Mouse (Mus musculus) liver, embryonic 14.5 days (tissue): ENCODE measurements around the gene Mccc1. TPM values are rescaled to one million over a fixed set of nuclear protein-coding genes. Genes with fewer than 3 reads are reported as not detected.

ENCODE experiments used
- ATAC-seq: fragments of 200-750 bp; cut with Nextera tagmentation; 2 replicates; pipeline ENCODE4 v1.8.0; 2017; ENCODE audit warnings: moderate number of reproducible peaks, mild to moderate bottlenecking, moderate library complexity; ENCODE audit not compliant: insufficient read depth
- DNase-seq, 3 experiments: peaks; one replicate each; pipeline ENCODE4 v3.0.0-alpha.2; 2012 to 2013; ENCODE audit warnings: low read depth in 3 of 3, low spot score in 3 of 3
- H3K27ac ChIP-seq: fragments of 300-500 bp; sonication (generic); 2 replicates; pipeline ENCODE4 v1.5.1; 2014; ENCODE audit warnings: moderate library complexity, mild to moderate bottlenecking, control low read depth, inconsistent platforms
- H3K27me3 ChIP-seq: fragments of 300-500 bp; sonication (generic); 2 replicates; pipeline ENCODE4 v1.6.1; 2014; ENCODE audit warnings: mild to moderate bottlenecking, low read length, moderate library complexity; ENCODE audit not compliant: control insufficient read depth, insufficient read depth
- H3K36me3 ChIP-seq: fragments of 300-500 bp; sonication (generic); replicated peaks from 2 replicates; pipeline ENCODE4 v1.6.1; 2014; ENCODE audit warnings: low read depth; ENCODE audit not compliant: control insufficient read depth, insufficient read depth
- H3K4me1 ChIP-seq, 2 experiments: fragments of 200-500 bp in 1 of 2; fragments of 300-500 bp in 1 of 2; sonication (generic) in 1 of 2; replicated peaks; 2 replicates each; pipeline ENCODE4 v1.6.1; 2012 to 2014; ENCODE audit warnings: antibody characterized with exemption in 1 of 2, inconsistent platforms in 1 of 2, low read length in 1 of 2; ENCODE audit not compliant: control insufficient read depth in 2 of 2, insufficient read depth in 2 of 2
- H3K4me2 ChIP-seq: fragments of 300-500 bp; sonication (generic); 2 replicates; pipeline ENCODE4 v1.6.1; 2014; ENCODE audit warnings: low read depth, mild to moderate bottlenecking, control low read depth, moderate library complexity
- H3K4me3 ChIP-seq, 2 experiments: fragments of 200-500 bp in 1 of 2; fragments of 300-500 bp in 1 of 2; sonication (generic) in 1 of 2; 2 replicates each; pipeline ENCODE4 v1.5.1; 2012 to 2014; ENCODE audit warnings: low read depth in 2 of 2, low read length in 2 of 2, mild to moderate bottlenecking in 2 of 2, control low read depth in 1 of 2, inconsistent platforms in 1 of 2, moderate library complexity in 1 of 2; ENCODE audit not compliant: insufficient read depth in 1 of 2
- H3K9ac ChIP-seq: fragments of 300-500 bp; sonication (generic); replicated peaks from 2 replicates; pipeline ENCODE4 v1.6.1; 2014; ENCODE audit warnings: mild to moderate bottlenecking, control low read depth, moderate library complexity
- H3K9me3 ChIP-seq: fragments of 300-500 bp; sonication (generic); 2 replicates; pipeline ENCODE4 v1.6.1; 2016; ENCODE audit warnings: low read length, mixed read lengths; ENCODE audit not compliant: control insufficient read depth
- CTCF ChIP-seq: IDR thresholded peaks from 2 replicates; pipeline ENCODE4 v1.5.1; 2016; ENCODE audit warnings: antibody characterized with exemption, low read depth, control low read depth
- EP300 ChIP-seq: IDR thresholded peaks from 2 replicates; pipeline ENCODE4 v1.6.1; 2016; ENCODE audit warnings: antibody characterized with exemption, low read depth
- WGBS: fragments of 180-500 bp; shearing (Covaris S2); extraction: QIAGEN DNeasy Blood & Tissue Kit; methylation state at CpG from one replicate; pipeline ENCODE4 v1.1.7; 2014; ENCODE audit not compliant: insufficient replicate concordance; 5-methylcytosine and 5-hydroxymethylcytosine counted together
- polyA plus RNA-seq, 2 experiments: library from polyadenylated mRNA; depleted of rRNA in 1 of 2; stranded (reverse) in 1 of 2; unstranded in 1 of 2; fragments of >200 nt; fragmentation: Nextera tagmentation in 1 of 2; extraction: Ambion mirVana in 1 of 2; gene quantifications; 2 replicates each; pipeline versions ENCODE4 v1.2.1 to v1.2.3; 2012 to 2014

Mccc1 gene
- polyA plus RNA-seq, 2 experiments = 7.4 to 10.8 TPM

DNA sequence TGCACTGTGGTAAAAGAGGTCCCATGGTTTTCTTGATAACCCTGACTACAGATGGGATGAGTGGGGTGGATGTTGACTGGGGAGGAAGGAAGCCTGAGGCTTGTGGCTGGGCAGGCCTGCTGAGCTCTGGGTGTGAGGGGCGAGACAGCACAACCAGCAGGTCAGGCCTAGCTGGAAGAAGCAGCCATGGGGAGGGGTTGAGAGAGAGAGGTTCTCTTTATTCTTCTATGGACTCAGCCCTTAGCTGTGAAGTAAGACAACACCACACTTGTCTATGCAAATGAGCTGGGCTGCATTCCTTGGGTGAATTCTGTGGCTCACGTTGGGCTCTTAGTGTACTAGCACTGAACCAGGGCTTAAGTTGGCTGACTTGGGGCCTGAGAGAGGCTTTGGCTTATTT is 60.4 kb downstream of the Mccc1 start:
- whole genome bisulfite sequencing = 46% methylated on average over 2 of the region's 2 CpGs
- DNase-seq (no peak), ATAC-seq (peak; percentile 33; the same call in 1 of the 2 replicates)
- no peak overlapping the region for H3K4me3 ChIP-seq
- no peaks in the 10 kb centered on the region for H3K27me3 ChIP-seq
- no peaks in the 10 kb centered on the region for H3K9me3 ChIP-seq
- no peak for TF ChIP-seq CTCF
- TF ChIP-seq EP300 = no peak
- no peaks in the 10 kb centered on the region for H3K4me1 ChIP-seq
- no peaks in the 10 kb centered on the region; the same call in none of the 2 replicates for H3K36me3 ChIP-seq
- H3K27ac ChIP-seq = no peak overlapping the region
- H3K4me2 ChIP-seq = no peak overlapping the region
- no peak overlapping the region for H3K9ac ChIP-seq

DNA sequence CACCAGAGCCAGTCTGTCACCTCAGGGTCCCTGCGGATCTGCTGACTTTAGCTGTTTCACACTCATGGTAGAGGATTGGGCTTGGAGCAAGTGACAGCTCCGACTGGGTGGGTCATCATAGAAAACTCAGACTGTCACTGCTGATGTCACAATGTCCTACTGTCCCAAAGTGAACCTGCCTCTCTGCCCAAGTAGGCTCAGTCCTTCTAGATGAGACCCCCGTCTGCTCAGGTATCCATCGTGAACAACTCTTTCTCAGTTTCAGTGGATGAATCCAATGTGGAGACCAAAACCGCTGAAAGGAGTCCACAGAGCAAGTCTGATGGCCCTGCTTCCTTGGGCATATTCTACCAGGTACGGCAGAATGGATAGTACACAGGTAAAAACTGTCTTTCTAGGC is 63.1 kb downstream of the Mccc1 start, which contains the start of gene Dcun1d1:
Gene Dcun1d1, minus strand, starts transcription at position 101 of the 400 bp plus-strand sequence.
- 82% methylated on average over 6 of the region's 6 CpGs for WGBS
- H3K9me3 ChIP-seq = no peaks in the 10 kb centered on the region
- no peaks in the 10 kb centered on the region; the same call in none of the 2 replicates for H3K36me3 ChIP-seq
- H3K9ac ChIP-seq = no peak within 1 kb of the TSS
- no peak within 1 kb of the TSS for H3K27ac ChIP-seq
- ATAC-seq (no peak), DNase-seq (no peak)
- H3K27me3 ChIP-seq = no peaks in the 10 kb centered on the region
- no peak for TF ChIP-seq EP300
- TF ChIP-seq CTCF = no peak
- peaks cover 8 to 9% of the 10 kb centered on the region in 2 experiments for H3K4me1 ChIP-seq
- no peak within 1 kb of the TSS for H3K4me3 ChIP-seq
- H3K4me2 ChIP-seq = no peak within 1 kb of the TSS

DNA sequence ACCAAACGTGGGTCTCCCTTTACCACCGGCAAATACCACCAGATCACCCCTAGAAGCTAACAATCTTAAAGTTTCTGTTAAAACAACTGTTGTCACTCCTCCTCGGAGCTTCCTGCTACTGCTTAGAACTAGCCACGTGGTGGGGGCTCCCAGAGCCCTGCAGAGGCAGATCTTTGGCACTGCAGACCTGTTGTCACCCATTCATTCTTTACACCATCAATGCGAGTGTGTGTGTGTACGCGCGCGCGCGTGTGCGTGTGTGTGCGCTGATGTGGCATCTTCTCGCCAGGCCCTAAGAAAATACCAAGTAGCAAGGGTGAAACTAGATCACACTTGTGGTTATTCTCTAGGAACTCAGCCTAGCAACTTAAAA is 67.1 kb downstream of the Mccc1 start:
- Histone ChIP-seq H3K36me3 (no peaks in the 10 kb centered on the region; the same call in none of the 2 replicates), H3K4me3 (peak overlapping the region; percentile 84 to 93), H3K4me1 (peaks cover 20 to 21% of the 10 kb centered on the region in 2 experiments), H3K27ac (peak overlapping the region; percentile 90), H3K9me3 (no peaks in the 10 kb centered on the region), H3K9ac (peak overlapping the region; percentile 99), H3K27me3 (no peaks in the 10 kb centered on the region), H3K4me2 (peak overlapping the region; percentile 97)
- DNase-seq (peak in 1 of 3 experiments; percentile 44), ATAC-seq (peak; percentile 13; the same call in 1 of the 2 replicates)
- TF ChIP-seq EP300 (no peak), CTCF (no peak)
- WGBS = under 1% methylated on average over 14 of the region's 14 CpGs

DNA sequence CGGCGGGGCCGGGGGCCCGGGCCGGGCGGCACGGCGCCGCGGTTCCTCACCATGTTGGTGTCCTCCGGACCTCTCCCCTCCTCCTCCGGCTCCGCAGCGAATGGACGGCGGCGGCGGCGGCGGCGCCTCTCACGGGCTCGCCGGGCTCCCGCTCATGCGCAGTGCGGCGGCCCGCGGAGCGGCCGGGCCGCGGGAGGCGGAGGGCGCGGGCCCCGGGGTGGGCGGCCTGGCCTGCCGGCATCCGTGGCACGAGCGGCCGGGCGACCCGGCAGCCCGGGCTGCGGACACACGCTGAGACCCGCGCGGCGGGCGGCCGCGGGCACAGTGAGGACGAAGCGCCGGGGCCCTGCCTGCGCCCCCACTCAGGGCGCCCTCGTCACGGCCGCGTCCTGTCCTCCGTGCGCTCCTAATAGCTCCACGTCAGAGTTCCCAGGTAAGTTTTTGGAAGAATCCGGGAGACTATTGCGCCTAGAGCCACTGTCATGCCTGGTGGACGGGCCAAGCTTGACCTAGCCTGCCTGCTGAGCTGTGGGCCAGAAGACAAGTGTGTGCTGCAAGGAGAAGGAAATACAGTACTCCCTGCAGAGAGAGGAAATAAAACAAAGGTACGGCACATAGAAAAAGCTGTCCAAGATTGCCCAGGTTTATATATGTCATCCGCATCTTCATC is 67.6 kb downstream of the Mccc1 start:
- no peaks in the 10 kb centered on the region; the same call in 1 of the 2 replicates for H3K36me3 ChIP-seq

More for the DNA sequence above, 67.6 kb downstream of the Mccc1 start:
- Histone ChIP-seq H3K9ac (peak overlapping the region; percentile 99), H3K9me3 (no peaks in the 10 kb centered on the region), H3K27ac (peak overlapping the region; percentile 90), H3K4me3 (peak overlapping the region; percentile 84 to 93), H3K27me3 (no peaks in the 10 kb centered on the region), H3K4me2 (peak overlapping the region; percentile 97), H3K4me1 (peaks cover 23% of the 10 kb centered on the region in 2 experiments)
- ATAC-seq = peak; percentile 83
- TF ChIP-seq EP300 (no peak), CTCF (no peak)
- DNase-seq = peak in 2 of 3 experiments; percentile 48 to 64
- WGBS = under 1% methylated on average over 64 of the region's 73 CpGs
